Comparison of ENCODE assay signal across 34 mouse cellular contexts in the genomic region with DNA sequence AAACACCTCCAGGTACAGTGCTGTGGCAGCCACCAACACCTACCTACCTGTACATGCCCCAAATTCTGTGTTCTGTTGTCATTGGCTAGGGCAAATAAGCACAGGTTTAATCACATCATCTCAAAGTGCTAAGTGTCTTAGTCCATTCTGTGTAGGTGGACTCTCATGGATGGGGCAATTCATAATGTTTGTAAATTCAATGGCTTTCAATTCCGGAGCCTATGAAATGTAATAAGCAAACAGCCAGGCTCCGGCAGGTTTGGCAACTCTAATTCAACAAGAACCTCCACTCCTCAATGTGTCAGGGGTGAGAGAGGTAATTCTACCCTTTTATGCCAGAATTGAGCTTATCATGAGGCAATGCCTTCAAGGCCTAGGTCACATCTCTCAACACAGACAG. TPM values are rescaled to one million over a fixed set of nuclear protein-coding genes. Genes with fewer than 3 reads are reported as not detected.
"Had no signal": no experiment of that assay in that cellular context is flagged by ENCODE, and none has a peak within 500 bp of the region (broad histone marks: within the 10 kb centered on the region; RNA-seq: fewer than 3 reads in every experiment).

No protein-coding gene starts in this region.

- DNase-seq: gastrocnemius, postnatal 14 days; gastrocnemius, postnatal 36 days; heart, postnatal 10 days; heart, postnatal 4 days; kidney, adult 18-20 months; kidney, adult 8-10 months; kidney, postnatal 10 days; kidney, postnatal 25 days; kidney, postnatal 4 days; left cerebral cortex, postnatal 4 days had no signal

- H3K36me3 ChIP-seq: heart, embryonic 10.5 days; heart, embryonic 12.5 days; hindbrain, embryonic 10.5 days; hindbrain, embryonic 12.5 days; intestine, embryonic 15.5 days; limb, embryonic 13.5 days; limb, embryonic 15.5 days; liver, embryonic 12.5 days had no signal

- H3K27ac ChIP-seq: heart, embryonic 10.5 days; hindbrain, embryonic 10.5 days; hindbrain, embryonic 12.5 days; hindbrain, embryonic 14.5 days; intestine, embryonic 15.5 days; limb, embryonic 13.5 days; limb, embryonic 15.5 days; liver, embryonic 12.5 days; liver, embryonic 14.5 days had no signal

- H3K4me3 ChIP-seq: heart, embryonic 10.5 days; heart, embryonic 12.5 days; hindbrain, embryonic 10.5 days; hindbrain, embryonic 12.5 days; intestine, embryonic 15.5 days; left cerebral cortex, adult 2 months; limb, embryonic 13.5 days; limb, embryonic 15.5 days; liver, embryonic 12.5 days had no signal

- H3K4me1 ChIP-seq: heart, embryonic 10.5 days; hindbrain, embryonic 10.5 days; hindbrain, embryonic 12.5 days; intestine, embryonic 15.5 days; limb, embryonic 13.5 days; limb, embryonic 15.5 days; liver, embryonic 12.5 days had no signal

- H3K9ac ChIP-seq: heart, embryonic 12.5 days; hindbrain, embryonic 12.5 days; hindbrain, embryonic 14.5 days; intestine, embryonic 15.5 days; limb, embryonic 13.5 days; limb, embryonic 15.5 days; liver, embryonic 12.5 days; liver, embryonic 14.5 days had no signal

- H3K27me3 ChIP-seq: heart, embryonic 12.5 days; hindbrain, embryonic 12.5 days; intestine, embryonic 15.5 days; limb, embryonic 13.5 days; limb, embryonic 15.5 days; liver, embryonic 12.5 days had no signal

RNA-seq across cellular contexts. Expression of a gene that starts 23.5 kb away (rescaled TPM):
- total RNA-seq: gastrocnemius, adult 18-20 months; gastrocnemius, adult 8-10 months; gastrocnemius, postnatal 14 days; granulocyte monocyte progenitor cell, adult 5-6 weeks; heart, adult 8-10 months; heart, postnatal 10 days; heart, postnatal 25 days; heart, postnatal 4 days; liver, adult 2 months had no signal
- polyA plus RNA-seq: heart, embryonic 12.5 days; heart, embryonic 14.5 days; heart, embryonic 16.5 days; hindbrain, embryonic 10.5 days; hindbrain, embryonic 12.5 days; inflammation-experienced regulatory T-cells, adult 6 months; intestine, embryonic 15.5 days; intestine, postnatal 0 days; kidney, embryonic 14.5 days; kidney, embryonic 16.5 days; limb, embryonic 11.5 days; limb, embryonic 13.5 days; liver, adult 2 months; liver, embryonic 12.5 days; liver, embryonic 14.5 days had no signal
